Mouse (Mus musculus): ENCODE measurements at regions not wholly inside any gene's neighbourhood (a gene's known extent, or its start where the extent isn't known, plus 50 kb on each side); places are given as distances from the start of the nearest gene placed in this dataset.

DNA sequence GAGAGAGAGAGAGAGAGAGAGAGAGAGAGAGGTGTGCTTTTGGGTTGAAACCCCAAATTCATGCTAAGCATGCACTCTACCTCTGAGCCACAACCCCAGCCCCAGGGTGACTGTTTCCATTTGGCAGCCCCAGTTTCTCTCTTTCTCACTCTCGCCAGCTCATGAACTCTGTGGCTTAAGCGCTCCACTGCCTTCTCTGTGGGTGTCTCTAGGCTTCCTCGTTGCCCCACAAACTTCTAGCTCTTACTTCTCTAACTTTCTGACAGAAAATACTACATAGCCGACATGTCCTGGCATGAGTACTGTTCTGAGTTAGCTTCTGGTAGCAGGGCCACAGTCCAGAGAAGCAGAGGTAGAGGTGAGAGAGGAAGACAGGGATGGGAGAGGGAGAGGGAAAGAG lies 110.8 kb upstream of the Marcks start:
- H3K27ac ChIP-seq, result 0 out of 2 replicates have a peak overlapping the region, but pooled peaks have one; percentile 27
- WGBS, result 90% methylated on average over 4 of the region's 4 CpGs

DNA sequence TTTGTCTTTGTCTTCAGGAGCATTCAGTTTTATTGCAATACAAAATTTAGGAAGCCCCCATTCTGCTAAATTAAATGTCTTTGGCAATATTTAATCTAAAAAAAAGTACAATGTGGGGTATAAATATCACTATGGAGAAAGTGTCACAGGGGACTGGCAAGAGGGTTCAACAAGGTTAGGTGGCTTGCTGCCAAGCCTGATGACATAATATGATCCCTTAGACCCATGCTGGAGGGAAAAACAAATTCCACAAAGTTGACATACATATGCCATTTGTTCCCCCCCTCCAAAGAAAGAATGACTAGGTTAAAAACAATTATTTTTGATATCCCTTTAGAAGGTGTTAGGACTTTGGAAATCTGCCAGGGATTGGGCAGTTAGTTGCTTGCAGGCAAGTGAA lies 108.4 kb upstream of the Marcks start:
- DNase-seq (ENCODE audit: extremely low spot score, low spot score), result no peak
- H3K36me3 ChIP-seq (replicated peaks), result no peaks in the 10 kb centered on the region
- no peaks in the 10 kb centered on the region for H3K27me3 ChIP-seq (ENCODE audit: poor library complexity, severe bottlenecking)
- H3K4me1 ChIP-seq, result peaks cover 15% of the 10 kb centered on the region
- H3K27ac ChIP-seq, result no peak overlapping the region
- no peaks in the 10 kb centered on the region for H3K9me3 ChIP-seq
- H3K4me3 ChIP-seq, result no peak overlapping the region

More for the DNA sequence above, 110.8 kb upstream of the Marcks start:
- Histone ChIP-seq H3K36me3 (replicated peaks) (no peaks in the 10 kb centered on the region), H3K4me1 (peaks cover 15% of the 10 kb centered on the region), H3K27me3 (ENCODE audit: poor library complexity, severe bottlenecking) (no peaks in the 10 kb centered on the region), H3K9me3 (no peaks in the 10 kb centered on the region), H3K4me3 (no peak overlapping the region)
- no peak for DNase-seq (ENCODE audit: extremely low spot score, low spot score)

DNA sequence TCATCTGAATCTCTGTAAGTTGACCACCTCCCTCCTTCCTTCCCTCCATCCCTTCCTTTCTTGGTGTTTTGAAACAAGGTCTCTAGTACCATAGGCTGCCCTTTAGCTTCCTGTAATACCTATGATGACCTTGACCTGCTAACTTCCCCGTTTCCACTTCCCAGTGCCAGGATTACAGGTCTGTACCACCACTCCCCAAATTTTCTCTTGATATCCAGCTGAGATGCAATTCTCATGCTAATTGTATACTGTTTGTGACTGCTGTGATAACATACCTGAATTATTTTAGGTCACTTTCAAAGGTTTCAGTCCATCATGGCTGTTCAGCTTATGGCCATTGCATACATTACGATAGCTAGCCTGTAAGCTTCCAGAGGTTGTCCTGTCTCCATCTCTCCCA lies 104.4 kb upstream of the Marcks start:
- no peaks in the 10 kb centered on the region for H3K27me3 ChIP-seq (ENCODE audit: poor library complexity, severe bottlenecking)
- H3K4me1 ChIP-seq, result 0 out of 2 replicates have a peak, but pooled peaks cover 3% of the 10 kb centered on the region
- 96% methylated on average over 2 of the region's 2 CpGs for WGBS
- no peaks in the 10 kb centered on the region for H3K9me3 ChIP-seq
- no peak overlapping the region for H3K4me3 ChIP-seq
- DNase-seq (ENCODE audit: extremely low spot score, low spot score), result no peak
- H3K27ac ChIP-seq, result no peak overlapping the region
- H3K36me3 ChIP-seq (replicated peaks), result no peaks in the 10 kb centered on the region

DNA sequence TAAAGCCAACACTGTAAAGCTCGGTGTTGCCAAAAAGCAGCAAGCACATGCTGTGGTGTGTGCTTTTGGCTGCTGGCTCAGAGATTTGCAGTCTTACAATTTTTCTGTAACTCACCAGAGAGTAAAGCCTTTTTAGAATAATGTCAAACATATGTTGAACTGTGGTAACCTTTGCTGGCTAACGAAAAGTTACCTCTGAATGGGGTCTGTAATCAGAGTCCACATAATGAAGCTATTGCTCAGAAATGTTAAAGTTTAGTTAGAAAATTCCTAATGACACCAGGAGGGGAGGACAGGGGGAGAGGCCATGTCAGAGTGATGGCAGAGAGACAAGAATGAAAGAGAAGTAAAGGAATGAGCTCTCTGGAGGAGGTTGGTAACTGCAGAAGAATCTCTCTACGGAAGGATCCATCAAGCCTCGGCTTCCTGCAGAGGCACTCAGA lies 103.1 kb upstream of the Marcks start:
- 0 out of 2 replicates have a peak, but pooled peaks cover 3% of the 10 kb centered on the region for H3K4me1 ChIP-seq
- no peaks in the 10 kb centered on the region for H3K36me3 ChIP-seq (replicated peaks)
- no peak overlapping the region for H3K4me3 ChIP-seq
- DNase-seq (ENCODE audit: extremely low spot score, low spot score), result no peak
- no peaks in the 10 kb centered on the region for H3K9me3 ChIP-seq
- H3K27me3 ChIP-seq (ENCODE audit: poor library complexity, severe bottlenecking), result no peaks in the 10 kb centered on the region
- H3K27ac ChIP-seq, result peak overlapping the region; percentile 17; the same call in 1 of the 2 replicates
- WGBS, result 70% methylated on average over 4 of the region's 4 CpGs

DNA sequence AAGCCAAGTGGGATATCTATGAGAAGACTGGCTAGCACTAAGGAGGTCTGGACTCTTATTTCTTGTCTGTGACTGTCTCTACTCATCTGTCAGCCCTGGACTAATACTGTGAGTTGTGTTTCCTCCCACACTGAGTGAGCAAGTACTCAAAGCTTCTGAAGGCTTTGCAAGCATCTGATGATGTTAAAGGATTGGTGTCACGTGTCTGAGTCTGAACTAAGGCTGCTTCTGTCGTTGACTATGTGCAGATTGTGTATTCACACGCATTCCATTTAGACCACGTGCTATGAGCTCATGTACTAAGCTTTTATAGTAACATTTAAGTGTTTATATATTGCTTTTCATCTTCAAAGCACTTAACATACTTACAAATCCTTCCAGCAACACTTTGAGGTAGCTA lies 101.9 kb upstream of the Marcks start:
- H3K36me3 ChIP-seq (replicated peaks), result no peaks in the 10 kb centered on the region
- no peak for DNase-seq (ENCODE audit: extremely low spot score, low spot score)
- H3K9me3 ChIP-seq, result no peaks in the 10 kb centered on the region
- WGBS, result 81% methylated on average over 4 of the region's 4 CpGs
- 0 out of 2 replicates have a peak, but pooled peaks cover 3% of the 10 kb centered on the region for H3K4me1 ChIP-seq
- H3K27me3 ChIP-seq (ENCODE audit: poor library complexity, severe bottlenecking), result no peaks in the 10 kb centered on the region
- H3K27ac ChIP-seq, result no peak overlapping the region
- H3K4me3 ChIP-seq, result no peak overlapping the region

DNA sequence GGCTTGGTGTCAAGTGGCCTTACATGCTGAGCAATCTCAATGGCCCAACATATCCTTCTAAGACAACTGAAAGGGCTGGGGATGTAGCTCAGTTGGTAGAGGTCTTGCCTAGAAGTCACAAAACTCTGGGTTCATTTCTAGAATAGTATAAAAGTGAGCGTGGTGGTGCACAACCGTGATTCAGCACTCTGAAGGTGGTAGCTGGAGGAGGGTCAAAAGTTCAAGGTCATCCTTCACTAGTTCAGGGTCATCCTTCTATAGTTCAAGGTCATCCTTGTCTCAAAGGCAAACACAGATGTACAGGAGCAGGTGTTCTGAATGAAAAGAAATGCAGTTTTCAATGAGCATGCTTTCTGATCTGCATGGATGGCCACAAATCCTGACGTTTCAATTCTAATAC lies 101.5 kb upstream of the Marcks start:
- 86% methylated on average over 3 of the region's 3 CpGs for whole genome bisulfite sequencing
- H3K27ac ChIP-seq, result no peak overlapping the region
- no peaks in the 10 kb centered on the region for H3K9me3 ChIP-seq
- DNase-seq (ENCODE audit: extremely low spot score, low spot score), result no peak
- H3K27me3 ChIP-seq (ENCODE audit: poor library complexity, severe bottlenecking), result no peaks in the 10 kb centered on the region
- no peak overlapping the region for H3K4me3 ChIP-seq
- H3K4me1 ChIP-seq, result peaks cover 3% of the 10 kb centered on the region; the same call in 1 of the 2 replicates
- no peaks in the 10 kb centered on the region for H3K36me3 ChIP-seq (replicated peaks)

DNA sequence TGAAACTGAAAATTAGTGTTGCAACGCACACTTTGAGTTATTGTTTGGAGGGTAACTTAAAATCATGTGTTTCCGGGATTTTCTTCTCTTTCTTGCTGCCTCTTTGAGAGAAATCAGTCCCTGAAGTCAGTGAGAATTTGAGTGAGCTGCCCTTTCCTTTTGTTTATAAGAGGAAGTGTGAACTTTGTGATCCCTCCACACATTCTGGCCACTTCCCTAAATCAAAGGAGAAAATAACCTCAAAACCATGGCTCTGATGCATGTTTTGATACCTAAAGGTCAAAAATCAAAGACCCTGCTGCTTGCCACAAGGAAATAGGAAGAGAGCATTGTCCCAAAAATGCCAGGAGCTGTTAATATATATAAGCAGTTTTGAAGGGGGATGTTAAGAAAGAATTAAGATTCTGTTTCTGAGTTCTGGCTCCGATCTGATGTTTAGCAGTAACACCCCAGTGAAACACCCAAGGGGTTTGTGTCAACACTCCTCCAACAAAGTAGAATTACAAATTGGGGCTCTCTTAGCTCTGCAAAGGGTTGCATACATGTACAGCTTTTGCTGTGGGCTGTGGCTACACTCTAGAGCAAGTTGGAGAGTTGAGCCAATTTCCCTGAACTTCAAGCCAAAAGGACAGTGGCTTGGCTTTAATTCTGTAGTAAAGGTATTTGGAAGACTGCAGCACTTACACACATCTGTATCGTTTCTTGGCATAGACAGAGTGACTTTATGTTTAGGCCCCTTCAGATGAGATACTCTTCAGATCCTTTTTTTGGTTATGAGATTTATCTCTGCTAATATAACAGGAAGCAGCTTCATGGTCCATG lies 97.5 kb upstream of the Marcks start:
- DNase-seq (ENCODE audit: extremely low spot score, low spot score), result no peak
- Histone ChIP-seq H3K27me3 (ENCODE audit: poor library complexity, severe bottlenecking) (no peaks in the 10 kb centered on the region), H3K36me3 (replicated peaks) (no peaks in the 10 kb centered on the region), H3K27ac (no peak overlapping the region), H3K4me1 (peaks cover 21% of the 10 kb centered on the region), H3K9me3 (no peaks in the 10 kb centered on the region), H3K4me3 (no peak overlapping the region)
- WGBS, result 79% methylated on average over 4 of the region's 4 CpGs

DNA sequence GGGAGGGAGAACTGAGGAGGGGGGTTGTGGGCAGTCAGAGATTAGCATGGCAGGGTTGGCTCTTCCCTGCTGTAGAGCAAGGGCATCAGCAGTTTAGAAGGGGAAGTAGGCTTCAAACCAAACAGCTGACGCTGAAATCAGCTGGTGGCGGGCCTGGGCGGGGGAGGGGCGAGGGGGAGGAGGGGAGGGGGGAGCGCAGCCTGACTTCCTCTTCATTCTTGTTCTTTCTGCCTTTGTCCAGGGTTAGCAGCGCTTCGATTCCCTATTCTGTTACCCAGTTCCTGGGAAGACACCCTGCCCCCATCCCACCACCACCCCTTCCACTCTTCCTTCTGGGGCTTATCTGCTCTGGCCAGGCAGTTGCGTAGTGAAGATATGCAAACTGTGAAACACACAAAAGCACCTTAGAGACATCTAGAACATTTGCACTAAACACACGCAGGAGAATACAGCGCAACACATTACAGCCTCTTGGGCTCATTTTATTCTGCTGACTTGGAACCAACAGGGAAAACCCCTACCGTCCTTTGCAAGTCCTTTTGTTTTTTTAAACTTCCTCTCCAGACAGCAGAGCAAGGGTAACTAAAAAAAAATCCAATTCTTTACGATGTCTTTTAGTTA lies 93.3 kb upstream of the Marcks start:
- H3K9me3 ChIP-seq, result no peaks in the 10 kb centered on the region
- DNase-seq (ENCODE audit: extremely low spot score, low spot score), result peak; percentile 54
- peaks cover 21% of the 10 kb centered on the region for H3K4me1 ChIP-seq
- H3K4me3 ChIP-seq, result peak overlapping the region; percentile 27
- H3K27ac ChIP-seq, result peak overlapping the region; percentile 82
- WGBS, result 19% methylated on average over 10 of the region's 12 CpGs
- H3K27me3 ChIP-seq (ENCODE audit: poor library complexity, severe bottlenecking), result no peaks in the 10 kb centered on the region
- no peaks in the 10 kb centered on the region for H3K36me3 ChIP-seq (replicated peaks)

DNA sequence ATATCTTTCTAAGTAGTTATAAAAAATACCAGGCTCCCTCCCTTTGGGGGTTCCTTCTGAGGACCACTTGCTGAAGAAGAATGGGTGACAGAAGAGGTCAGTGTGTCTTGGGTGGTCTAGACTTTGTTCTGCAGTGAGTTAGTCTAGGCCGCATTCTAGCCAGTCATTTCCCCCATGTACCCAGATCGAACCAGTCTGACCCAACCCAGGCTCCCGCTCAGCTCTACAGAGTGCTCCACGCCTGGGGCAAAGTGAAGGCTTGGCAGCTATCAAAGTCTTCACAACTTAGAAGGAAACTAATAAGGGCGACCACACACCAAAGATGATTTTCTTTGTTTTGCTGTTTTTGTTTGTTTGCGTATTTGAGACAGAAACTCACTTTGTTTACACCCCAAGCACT lies 92.4 kb upstream of the Marcks start:
- no peaks in the 10 kb centered on the region for H3K9me3 ChIP-seq
- DNase-seq (ENCODE audit: extremely low spot score, low spot score), result no peak
- H3K27me3 ChIP-seq (ENCODE audit: poor library complexity, severe bottlenecking), result no peaks in the 10 kb centered on the region
- H3K4me3 ChIP-seq, result no peak overlapping the region
- peaks cover 21% of the 10 kb centered on the region for H3K4me1 ChIP-seq
- H3K27ac ChIP-seq, result no peak overlapping the region
- WGBS, result 82% methylated on average over 6 of the region's 6 CpGs
- H3K36me3 ChIP-seq (replicated peaks), result no peaks in the 10 kb centered on the region

DNA sequence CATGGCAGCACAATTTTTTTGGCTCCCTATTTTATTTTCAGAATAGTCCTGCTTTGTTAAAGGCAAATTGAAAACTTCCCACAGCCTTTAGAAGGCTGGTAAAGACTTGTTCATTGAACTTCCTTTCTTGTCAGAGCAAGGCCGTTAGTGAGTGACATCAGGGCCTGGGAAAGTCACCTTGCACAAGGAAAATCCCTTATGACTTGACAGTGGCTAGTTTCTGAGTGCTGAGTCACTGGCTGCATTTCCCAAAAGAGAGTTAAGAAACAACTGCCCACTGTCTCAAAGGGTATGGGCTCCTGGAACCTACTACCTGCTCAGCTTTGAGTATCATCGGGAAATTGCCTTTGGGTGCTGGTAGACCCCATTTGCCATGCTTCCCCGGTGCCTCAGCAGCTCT lies 89.2 kb upstream of the Marcks start:
- DNase-seq (ENCODE audit: extremely low spot score, low spot score), result no peak
- Histone ChIP-seq H3K27ac (no peak overlapping the region), H3K4me3 (no peak overlapping the region), H3K27me3 (ENCODE audit: poor library complexity, severe bottlenecking) (no peaks in the 10 kb centered on the region), H3K4me1 (peaks cover 12% of the 10 kb centered on the region), H3K36me3 (replicated peaks) (no peaks in the 10 kb centered on the region), H3K9me3 (no peaks in the 10 kb centered on the region)
- whole genome bisulfite sequencing, result 83% methylated on average over 3 of the region's 3 CpGs

DNA sequence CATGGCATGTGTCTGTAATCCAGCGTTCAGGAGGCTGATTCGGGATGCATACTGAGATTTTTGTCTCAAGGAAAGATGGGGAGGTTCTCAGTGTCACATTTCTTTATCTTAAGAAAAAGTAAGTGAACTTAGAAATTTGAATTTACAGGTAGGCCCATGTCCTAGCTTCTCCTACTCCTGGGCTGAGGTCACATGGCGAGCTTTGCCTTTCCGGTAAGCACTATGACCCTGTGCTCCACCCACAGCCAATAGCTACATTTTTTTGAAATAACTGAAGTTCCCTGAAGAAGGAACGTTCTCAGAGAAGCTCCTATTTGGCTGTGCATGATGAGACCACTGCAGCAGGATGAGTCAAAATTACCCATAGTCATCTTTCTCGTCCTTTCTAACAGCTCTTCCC lies 83.0 kb upstream of the Marcks start:
- H3K4me1 ChIP-seq, result peaks cover 11% of the 10 kb centered on the region
- no peak overlapping the region for H3K27ac ChIP-seq
- no peaks in the 10 kb centered on the region for H3K36me3 ChIP-seq (replicated peaks)
- no peak for DNase-seq (ENCODE audit: extremely low spot score, low spot score)
- H3K9me3 ChIP-seq, result no peaks in the 10 kb centered on the region
- H3K4me3 ChIP-seq, result no peak overlapping the region
- H3K27me3 ChIP-seq (ENCODE audit: poor library complexity, severe bottlenecking), result no peaks in the 10 kb centered on the region
- WGBS, result 74% methylated on average over 6 of the region's 6 CpGs

DNA sequence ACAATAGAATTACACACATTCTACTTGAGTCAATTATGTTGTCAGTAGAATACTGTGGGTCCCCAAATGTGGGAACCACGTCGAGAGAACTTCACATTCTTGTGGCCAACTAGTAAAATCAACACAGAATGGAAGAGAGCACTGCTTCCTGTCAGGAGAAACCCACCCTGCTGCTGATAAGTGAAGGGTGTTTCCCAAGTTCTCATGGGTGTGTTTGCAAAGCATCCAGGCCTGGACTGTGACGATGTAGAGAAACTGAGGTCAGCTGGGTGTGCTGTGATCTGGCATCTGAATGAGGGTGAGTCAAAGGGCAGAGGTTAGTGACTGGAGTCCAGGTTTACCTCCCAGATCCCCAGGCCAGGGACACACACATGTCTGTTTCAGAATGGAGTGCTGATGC lies 81.7 kb upstream of the Marcks start:
- no peak for DNase-seq (ENCODE audit: extremely low spot score, low spot score)
- WGBS, result 84% methylated on average over 3 of the region's 3 CpGs
- H3K4me1 ChIP-seq, result peaks cover 11% of the 10 kb centered on the region
- no peaks in the 10 kb centered on the region for H3K9me3 ChIP-seq
- no peaks in the 10 kb centered on the region for H3K27me3 ChIP-seq (ENCODE audit: poor library complexity, severe bottlenecking)
- no peak overlapping the region for H3K4me3 ChIP-seq
- H3K36me3 ChIP-seq (replicated peaks), result no peaks in the 10 kb centered on the region
- no peak overlapping the region for H3K27ac ChIP-seq

DNA sequence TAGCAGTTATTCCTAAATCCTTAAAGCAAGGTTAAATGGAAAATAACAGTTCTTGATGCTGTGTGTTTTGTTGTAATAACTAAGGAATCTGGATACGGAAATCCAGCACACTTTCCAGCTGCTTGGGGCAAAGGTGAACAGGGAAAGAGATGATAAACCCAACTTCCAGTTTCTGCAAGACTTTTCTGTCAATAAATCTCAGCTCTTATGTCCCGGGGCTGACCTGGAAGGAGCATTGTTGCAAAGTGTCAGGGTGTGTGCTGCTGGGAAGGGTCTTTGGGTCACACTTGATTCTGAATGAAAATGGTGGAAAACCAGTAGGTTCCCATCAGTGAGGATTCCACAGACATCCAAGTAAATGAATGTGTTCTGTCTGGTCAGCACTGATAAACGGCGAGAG lies 81.2 kb upstream of the Marcks start:
- Histone ChIP-seq H3K36me3 (replicated peaks) (no peaks in the 10 kb centered on the region), H3K27me3 (ENCODE audit: poor library complexity, severe bottlenecking) (no peaks in the 10 kb centered on the region), H3K9me3 (no peaks in the 10 kb centered on the region), H3K27ac (no peak overlapping the region), H3K4me3 (no peak overlapping the region), H3K4me1 (peaks cover 12% of the 10 kb centered on the region)
- DNase-seq (ENCODE audit: extremely low spot score, low spot score), result no peak
- WGBS, result 83% methylated on average over 4 of the region's 4 CpGs

All from forebrain, embryonic 10.5 days (tissue).